In the genomic region with DNA sequence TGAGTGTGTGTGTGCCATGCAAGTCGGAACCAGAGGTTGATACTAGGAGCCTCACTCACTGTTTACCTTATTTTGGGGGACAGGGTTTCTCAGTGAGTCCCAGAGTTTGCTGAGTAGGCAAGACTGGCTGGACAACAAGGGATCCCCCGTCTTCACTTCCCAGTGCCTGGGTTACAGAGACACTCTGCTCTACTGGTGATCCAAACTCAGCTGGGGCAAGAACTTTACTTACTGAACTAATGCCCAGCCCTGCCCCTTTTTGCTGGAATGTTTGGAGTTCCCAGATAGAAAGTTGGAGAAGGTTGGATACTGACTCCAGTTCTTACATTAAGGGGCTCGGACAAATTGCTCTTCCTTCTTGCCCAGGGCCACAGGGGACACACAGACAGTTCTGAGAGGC, we compare ENCODE assay signal across 19 mouse cellular contexts.
A peak's percentile ranks its signal among the peaks of the same experiment; 100 is the strongest.
DNase-seq lines count a peak whose midpoint lies in the region; ATAC-seq and TF ChIP-seq lines count a peak whose summit lies in the region.
"Had no signal": no experiment of that assay in that cellular context is flagged by ENCODE, and none has a peak within 500 bp of the region (broad histone marks: within the 10 kb centered on the region; RNA-seq: fewer than 3 reads in every experiment).

No protein-coding gene starts in this region.

- TF ChIP-seq CTCF in intestine, postnatal 0 days (IDR thresholded peaks at IDR 0.05; ENCODE audit: low read depth) = no peak

- 84% methylated on average over 3 of the region's 3 CpGs for WGBS in forebrain, embryonic 11.5 days
- 80% methylated on average over 3 of the region's 3 CpGs for WGBS in forebrain, embryonic 15.5 days
- 88% methylated on average over 3 of the region's 3 CpGs for WGBS in forebrain, embryonic 14.5 days
- WGBS in forebrain, embryonic 10.5 days = 84% methylated on average over 3 of the region's 3 CpGs
- WGBS in heart, embryonic 10.5 days = 77% methylated on average over 3 of the region's 3 CpGs
- WGBS in heart, embryonic 11.5 days (ENCODE audit: insufficient replicate concordance) = 79% methylated on average over 3 of the region's 3 CpGs
- WGBS in intestine, postnatal 0 days = 76% methylated on average over 3 of the region's 3 CpGs

- DNase-seq in forebrain, embryonic 11.5 days (ENCODE audit: low spot score) = no peak
- DNase-seq in forebrain, embryonic 14.5 days (ENCODE audit: low spot score) = no peak
- no peak for DNase-seq in forebrain, embryonic 10.5 days (ENCODE audit: extremely low spot score, low spot score)
- peak; percentile 63 for DNase-seq in heart, embryonic 10.5 days (ENCODE audit: low spot score)
- DNase-seq: adrenal gland, postnatal 10 days; adrenal gland, postnatal 25 days; B cell, adult 2 months had no signal

- H3K4me3 ChIP-seq in forebrain, embryonic 11.5 days (ENCODE audit: low read depth, low read length) = no peak overlapping the region
- H3K4me3 ChIP-seq in forebrain, embryonic 15.5 days = no peak overlapping the region
- H3K4me3 ChIP-seq in forebrain, embryonic 14.5 days (ENCODE audit: low read depth, low read length) = no peak overlapping the region
- no peak overlapping the region for H3K4me3 ChIP-seq in forebrain, embryonic 10.5 days
- H3K4me3 ChIP-seq in heart, embryonic 10.5 days = no peak overlapping the region
- H3K4me3 ChIP-seq in heart, embryonic 11.5 days (ENCODE audit: low read depth, low read length) = no peak overlapping the region
- no peak overlapping the region for H3K4me3 ChIP-seq in intestine, postnatal 0 days (ENCODE audit: low read depth, low read length)
- H3K4me3 ChIP-seq: embryonic facial prominence, embryonic 10.5 days; embryonic facial prominence, embryonic 12.5 days; erythroblast, embryonic 14.5 days; forebrain, embryonic 13.5 days had no signal

- H3K9me3 ChIP-seq in forebrain, embryonic 11.5 days (ENCODE audit: control insufficient read depth, low read length) = no peaks in the 10 kb centered on the region
- no peaks in the 10 kb centered on the region for H3K9me3 ChIP-seq in forebrain, embryonic 15.5 days
- H3K9me3 ChIP-seq in forebrain, embryonic 14.5 days (replicated peaks; ENCODE audit: control insufficient read depth, low read length) = no peaks in the 10 kb centered on the region
- H3K9me3 ChIP-seq in forebrain, embryonic 10.5 days = no peaks in the 10 kb centered on the region
- H3K9me3 ChIP-seq in heart, embryonic 10.5 days = no peaks in the 10 kb centered on the region
- no peaks in the 10 kb centered on the region for H3K9me3 ChIP-seq in heart, embryonic 11.5 days (replicated peaks; ENCODE audit: control insufficient read depth, low read length)
- no peaks in the 10 kb centered on the region for H3K9me3 ChIP-seq in intestine, postnatal 0 days (ENCODE audit: control insufficient read depth)
- H3K9me3 ChIP-seq: embryonic facial prominence, embryonic 10.5 days; embryonic facial prominence, embryonic 12.5 days; G1E had no signal

- 0 out of 2 replicates have a peak, but pooled peaks cover 3% of the 10 kb centered on the region for H3K4me1 ChIP-seq in forebrain, embryonic 11.5 days (replicated peaks; ENCODE audit: control insufficient read depth, insufficient read depth, low read length)
- peaks cover 30% of the 10 kb centered on the region for H3K4me1 ChIP-seq in forebrain, embryonic 15.5 days
- H3K4me1 ChIP-seq in forebrain, embryonic 14.5 days (ENCODE audit: control insufficient read depth, insufficient read depth, low read length) = peaks cover 20% of the 10 kb centered on the region
- peaks cover 20% of the 10 kb centered on the region for H3K4me1 ChIP-seq in forebrain, embryonic 10.5 days
- peaks cover 20% of the 10 kb centered on the region for H3K4me1 ChIP-seq in heart, embryonic 10.5 days
- H3K4me1 ChIP-seq in heart, embryonic 11.5 days (ENCODE audit: control insufficient read depth, insufficient read depth, low read length) = peaks cover 5% of the 10 kb centered on the region
- H3K4me1 ChIP-seq in intestine, postnatal 0 days (replicated peaks; ENCODE audit: control insufficient read depth, insufficient read depth, low read length) = no peaks in the 10 kb centered on the region

- no peak overlapping the region for H3K4me2 ChIP-seq in forebrain, embryonic 11.5 days (ENCODE audit: low read depth, low read length, severe bottlenecking)
- no peak overlapping the region for H3K4me2 ChIP-seq in forebrain, embryonic 15.5 days (replicated peaks)
- H3K4me2 ChIP-seq in forebrain, embryonic 14.5 days (ENCODE audit: low read length) = no peak overlapping the region
- H3K4me2 ChIP-seq in heart, embryonic 11.5 days = no peak overlapping the region
- H3K4me2 ChIP-seq in intestine, postnatal 0 days (replicated peaks; ENCODE audit: low read depth) = no peak overlapping the region
- H3K4me2 ChIP-seq: embryonic facial prominence, embryonic 12.5 days; forebrain, embryonic 13.5 days had no signal

- H3K9ac ChIP-seq in forebrain, embryonic 11.5 days (ENCODE audit: low read length) = no peak overlapping the region
- H3K9ac ChIP-seq in forebrain, embryonic 15.5 days (replicated peaks) = no peak overlapping the region
- H3K9ac ChIP-seq in forebrain, embryonic 14.5 days (ENCODE audit: low read length) = no peak overlapping the region
- H3K9ac ChIP-seq in heart, embryonic 11.5 days (ENCODE audit: low read depth, low read length) = no peak overlapping the region
- H3K9ac ChIP-seq in intestine, postnatal 0 days (ENCODE audit: low read depth, low read length) = no peak overlapping the region
- H3K9ac ChIP-seq: embryonic facial prominence, embryonic 12.5 days; forebrain, embryonic 13.5 days had no signal

- no peaks in the 10 kb centered on the region for H3K36me3 ChIP-seq in forebrain, embryonic 11.5 days (ENCODE audit: control insufficient read depth, insufficient read depth, low read length)
- H3K36me3 ChIP-seq in forebrain, embryonic 15.5 days = no peaks in the 10 kb centered on the region
- no peaks in the 10 kb centered on the region for H3K36me3 ChIP-seq in forebrain, embryonic 14.5 days (ENCODE audit: control insufficient read depth, insufficient read depth, low read length)
- no peaks in the 10 kb centered on the region for H3K36me3 ChIP-seq in forebrain, embryonic 10.5 days (replicated peaks)
- no peaks in the 10 kb centered on the region for H3K36me3 ChIP-seq in heart, embryonic 10.5 days
- H3K36me3 ChIP-seq in heart, embryonic 11.5 days (ENCODE audit: control insufficient read depth, insufficient read depth, low read length) = no peaks in the 10 kb centered on the region
- no peaks in the 10 kb centered on the region for H3K36me3 ChIP-seq in intestine, postnatal 0 days (ENCODE audit: control insufficient read depth, insufficient read depth)
- H3K36me3 ChIP-seq: embryonic facial prominence, embryonic 10.5 days; embryonic facial prominence, embryonic 12.5 days; G1E had no signal

- no peaks in the 10 kb centered on the region for H3K27me3 ChIP-seq in forebrain, embryonic 11.5 days (ENCODE audit: control insufficient read depth, insufficient read depth, low read length)
- H3K27me3 ChIP-seq in forebrain, embryonic 15.5 days = no peaks in the 10 kb centered on the region
- no peaks in the 10 kb centered on the region for H3K27me3 ChIP-seq in forebrain, embryonic 14.5 days (replicated peaks; ENCODE audit: control insufficient read depth, insufficient read depth, low read length)
- no peaks in the 10 kb centered on the region for H3K27me3 ChIP-seq in forebrain, embryonic 10.5 days (ENCODE audit: poor library complexity, severe bottlenecking)
- H3K27me3 ChIP-seq in heart, embryonic 10.5 days (ENCODE audit: insufficient read depth, poor library complexity, severe bottlenecking) = no peaks in the 10 kb centered on the region
- no peaks in the 10 kb centered on the region for H3K27me3 ChIP-seq in heart, embryonic 11.5 days (ENCODE audit: control insufficient read depth, insufficient read depth, low read length)
- H3K27me3 ChIP-seq in intestine, postnatal 0 days (replicated peaks; ENCODE audit: control insufficient read depth, insufficient read depth, low read length) = no peaks in the 10 kb centered on the region
- H3K27me3 ChIP-seq: CH12.LX; embryonic facial prominence, embryonic 12.5 days; forebrain, embryonic 13.5 days; Patski had no signal

- no peak for ATAC-seq in forebrain, embryonic 11.5 days (replicated peaks; ENCODE audit: low FRiP score)
- no peak for ATAC-seq in forebrain, embryonic 15.5 days (replicated peaks)
- ATAC-seq in forebrain, embryonic 14.5 days = no peak
- no peak for ATAC-seq in heart, embryonic 11.5 days (replicated peaks; ENCODE audit: insufficient number of reproducible peaks, low FRiP score, low TSS enrichment)
- ATAC-seq in intestine, postnatal 0 days = no peak
- ATAC-seq: activated CD4-positive, CD25-positive, alpha-beta regulatory T cell, adult 4 months; CD4-positive, CD25-positive, alpha-beta regulatory T cell, adult 4 months had no signal

- H3K27ac ChIP-seq in forebrain, embryonic 11.5 days (ENCODE audit: low read depth, low read length) = 0 out of 2 replicates have a peak overlapping the region, but pooled peaks have one; percentile 41
- H3K27ac ChIP-seq in forebrain, embryonic 15.5 days (replicated peaks) = no peak overlapping the region
- peak overlapping the region; percentile 2; the same call in 1 of the 2 replicates for H3K27ac ChIP-seq in forebrain, embryonic 14.5 days (ENCODE audit: low read depth, low read length)
- H3K27ac ChIP-seq in forebrain, embryonic 10.5 days = no peak overlapping the region
- H3K27ac ChIP-seq in heart, embryonic 10.5 days = no peak overlapping the region
- no peak overlapping the region for H3K27ac ChIP-seq in heart, embryonic 11.5 days (ENCODE audit: low read depth, low read length)
- no peak overlapping the region for H3K27ac ChIP-seq in intestine, postnatal 0 days (ENCODE audit: low read depth, low read length)
- H3K27ac ChIP-seq: embryonic facial prominence, embryonic 10.5 days; embryonic facial prominence, embryonic 12.5 days had no signal

Comparison
In these comparisons a context has a peak if more than half of its experiments do, and no peak if none do; other contexts are left out.
1. H3K27ac ChIP-seq: peak in forebrain, embryonic 11.5 days (single experiment) and forebrain, embryonic 14.5 days (single experiment); none in forebrain, embryonic 15.5 days (single experiment), forebrain, embryonic 10.5 days (single experiment), heart, embryonic 10.5 days (single experiment), heart, embryonic 11.5 days (single experiment) and intestine, postnatal 0 days (single experiment).